Mouse (Mus musculus): Measurements from ENCODE around the gene Tex37. TPM values are rescaled to one million over a fixed set of nuclear protein-coding genes. Genes with fewer than 3 reads are reported as not detected.

The Tex37 gene
- polyA plus RNA-seq, 1 experiment from 2014 or later: not detected

GRCm38 (mm10) chr6:70880714-70881304, 37.9 kb downstream of the Tex37 start:
- 14% methylated on average over 5 of the region's 5 CpGs for WGBS
- Histone ChIP-seq H3K27ac (no peak overlapping the region), H3K27me3 (no peaks in the 10 kb centered on the region), H3K4me1 (no peaks in the 10 kb centered on the region), H3K9ac (no peak overlapping the region), H3K4me3 (no peak overlapping the region), H3K9me3 (no peaks in the 10 kb centered on the region), H3K4me2 (replicated peaks) (no peak overlapping the region), H3K36me3 (peaks cover 37% of the 10 kb centered on the region)
- no peak for ATAC-seq (ENCODE audit: insufficient number of reproducible peaks, insufficient read depth, low FRiP score, low TSS enrichment)

- ATAC-seq (ENCODE audit: insufficient number of reproducible peaks, insufficient read depth, low FRiP score, low TSS enrichment): no peak
- Histone ChIP-seq H3K4me2 (replicated peaks) (no peak overlapping the region), H3K36me3 (peaks cover 8% of the 10 kb centered on the region; the same call in 1 of the 2 replicates), H3K9me3 (no peaks in the 10 kb centered on the region), H3K4me1 (peaks cover 5% of the 10 kb centered on the region; the same call in 1 of the 2 replicates), H3K27ac (no peak overlapping the region), H3K27me3 (no peaks in the 10 kb centered on the region), H3K9ac (no peak overlapping the region), H3K4me3 (no peak overlapping the region)
- WGBS: 97% methylated on average over 1 of the region's 1 CpGs
Measured at GRCm38 (mm10) chr6:70875017-70875416, 43.7 kb downstream of the Tex37 start.

DNA sequence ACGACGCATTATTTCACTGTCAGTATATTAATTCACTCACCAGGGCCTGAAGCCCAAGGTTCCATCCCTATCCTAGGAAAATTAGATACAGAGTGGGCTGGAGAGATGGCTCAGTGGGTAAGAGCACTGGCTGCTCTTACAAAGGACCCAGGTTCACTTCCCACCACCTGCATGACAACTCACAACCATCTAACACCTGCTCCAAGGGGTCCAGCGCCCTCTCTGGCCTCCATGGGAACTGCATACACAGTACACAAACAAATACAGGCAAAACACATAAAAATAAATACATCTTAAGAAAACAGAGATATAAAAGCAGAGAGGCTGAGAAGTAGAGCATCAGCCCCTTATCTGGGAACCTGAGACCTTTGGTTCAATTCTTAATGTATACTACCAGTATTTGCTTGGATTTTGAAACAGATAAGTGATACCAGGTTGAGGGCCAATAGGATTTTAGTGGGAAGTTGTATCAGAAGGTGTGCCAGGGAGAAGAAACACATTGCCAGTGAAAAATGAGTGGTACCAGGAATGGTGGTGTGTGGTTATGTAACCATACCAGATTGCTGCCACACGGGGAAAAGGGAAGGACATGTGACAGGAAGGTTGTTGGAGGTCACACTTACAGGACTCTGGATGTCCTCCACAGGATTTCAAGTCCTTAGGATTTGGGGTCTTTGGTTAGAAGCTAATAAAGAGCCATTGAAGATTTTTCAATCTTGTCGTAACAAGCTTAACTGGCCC, 44.5 kb downstream of the Tex37 start:
- WGBS: 79% methylated on average over 5 of the region's 5 CpGs
- Histone ChIP-seq H3K36me3 (peaks cover under 1% of the 10 kb centered on the region; the same call in 1 of the 2 replicates), H3K4me1 (peaks cover 5% of the 10 kb centered on the region; the same call in 1 of the 2 replicates)

DNA sequence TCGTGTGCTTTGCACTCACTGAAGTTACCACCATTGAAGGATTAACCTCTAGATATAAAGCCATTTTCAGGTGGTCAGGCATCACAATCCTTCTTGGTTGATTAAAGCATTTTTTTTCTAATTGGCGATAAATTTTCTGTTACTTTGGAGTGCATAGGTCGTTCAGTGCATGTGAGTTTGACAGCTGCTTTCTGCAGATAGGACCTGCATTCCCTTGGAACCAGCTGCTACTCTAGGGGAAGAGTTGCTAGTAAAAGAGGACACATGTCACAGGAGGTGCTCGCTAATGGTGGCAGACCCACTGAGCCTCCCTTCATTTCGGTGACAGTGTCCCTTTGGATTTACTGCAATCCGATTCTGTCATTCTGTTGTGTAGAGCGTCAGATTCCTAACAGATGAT, 46.2 kb downstream of the Tex37 start:
- Histone ChIP-seq H3K27ac (no peak overlapping the region), H3K27me3 (no peaks in the 10 kb centered on the region), H3K4me2 (replicated peaks) (no peak overlapping the region), H3K36me3 (no peaks in the 10 kb centered on the region), H3K9ac (no peak overlapping the region), H3K4me3 (no peak overlapping the region), H3K4me1 (peaks cover 5% of the 10 kb centered on the region; the same call in 1 of the 2 replicates), H3K9me3 (no peaks in the 10 kb centered on the region)
- no peak for ATAC-seq (ENCODE audit: insufficient number of reproducible peaks, insufficient read depth, low FRiP score, low TSS enrichment)
- WGBS: 74% methylated on average over 7 of the region's 7 CpGs

More for the DNA sequence above, 44.5 kb downstream of the Tex37 start:
- Histone ChIP-seq H3K27ac (no peak overlapping the region), H3K9me3 (no peaks in the 10 kb centered on the region), H3K9ac (no peak overlapping the region), H3K4me3 (no peak overlapping the region), H3K4me2 (replicated peaks) (no peak overlapping the region), H3K27me3 (no peaks in the 10 kb centered on the region)
- no peak for ATAC-seq (ENCODE audit: insufficient number of reproducible peaks, insufficient read depth, low FRiP score, low TSS enrichment)

DNA sequence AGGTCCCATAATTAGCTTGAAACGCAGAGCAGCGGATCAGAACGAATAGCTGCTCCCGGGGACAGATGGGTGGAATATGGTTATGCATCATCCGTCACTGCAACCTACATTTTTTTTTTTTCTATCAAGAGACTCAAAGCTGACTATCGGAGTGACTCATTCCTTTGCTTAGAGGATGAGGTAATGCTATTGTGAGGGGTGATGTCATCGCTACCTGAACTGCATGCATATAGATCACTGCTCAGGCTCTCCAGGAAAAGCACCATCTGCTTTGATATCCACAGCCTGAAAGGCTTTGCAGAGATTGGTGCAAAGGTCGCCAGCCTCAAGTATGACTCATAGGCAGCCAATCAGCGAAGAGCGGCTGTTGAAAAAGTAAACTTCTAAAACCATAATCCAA, 46.6 kb downstream of the Tex37 start:
- Histone ChIP-seq H3K4me3 (no peak overlapping the region), H3K27me3 (no peaks in the 10 kb centered on the region), H3K9ac (no peak overlapping the region), H3K9me3 (no peaks in the 10 kb centered on the region), H3K4me2 (replicated peaks) (no peak overlapping the region), H3K27ac (no peak overlapping the region), H3K36me3 (no peaks in the 10 kb centered on the region), H3K4me1 (peaks cover 5% of the 10 kb centered on the region; the same call in 1 of the 2 replicates)
- ATAC-seq (ENCODE audit: insufficient number of reproducible peaks, insufficient read depth, low FRiP score, low TSS enrichment): no peak
- 79% methylated on average over 10 of the region's 10 CpGs for WGBS

DNA sequence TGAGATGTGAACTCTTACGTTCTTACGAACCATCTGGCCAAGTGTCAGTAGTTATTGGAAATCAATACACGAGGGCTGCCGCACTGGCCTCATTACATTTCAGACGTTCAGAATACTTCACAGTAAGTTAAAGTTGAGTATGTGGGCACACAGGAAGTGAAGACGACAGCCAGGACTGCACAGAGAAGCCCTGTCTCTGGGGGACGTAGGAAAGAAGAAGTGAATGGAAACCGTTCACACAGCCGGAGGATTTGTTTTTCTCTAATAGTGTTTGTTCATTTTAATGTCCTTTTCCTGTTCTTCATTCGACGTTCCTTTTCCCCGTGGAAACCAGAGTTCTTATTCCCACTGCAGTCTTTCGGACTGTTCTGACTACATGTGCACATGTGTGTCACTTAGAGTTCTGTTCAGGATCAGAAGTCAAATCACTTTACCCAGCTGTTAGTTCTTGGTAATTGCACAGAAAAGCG, 47.2 kb downstream of the Tex37 start:
- Histone ChIP-seq H3K4me2 (replicated peaks) (no peak overlapping the region), H3K9ac (no peak overlapping the region), H3K4me1 (peaks cover 5% of the 10 kb centered on the region; the same call in 1 of the 2 replicates), H3K27me3 (no peaks in the 10 kb centered on the region), H3K36me3 (no peaks in the 10 kb centered on the region), H3K4me3 (no peak overlapping the region), H3K27ac (no peak overlapping the region), H3K9me3 (no peaks in the 10 kb centered on the region)
- no peak for ATAC-seq (ENCODE audit: insufficient number of reproducible peaks, insufficient read depth, low FRiP score, low TSS enrichment)
- 57% methylated on average over 14 of the region's 14 CpGs for WGBS

GRCm38 (mm10) chr6:70867297-70867696, 51.4 kb downstream of the Tex37 start:
- H3K9me3 ChIP-seq: no peaks in the 10 kb centered on the region
- ATAC-seq (ENCODE audit: insufficient number of reproducible peaks, insufficient read depth, low FRiP score, low TSS enrichment): 0 out of 2 replicates have a peak, but pooled peaks have one; percentile 28
- no peaks in the 10 kb centered on the region for H3K36me3 ChIP-seq
- 94% methylated on average over 7 of the region's 9 CpGs for WGBS
- H3K27ac ChIP-seq: no peak overlapping the region
- peaks cover 5% of the 10 kb centered on the region; the same call in 1 of the 2 replicates for H3K4me1 ChIP-seq
- H3K4me2 ChIP-seq (replicated peaks): no peak overlapping the region
- H3K9ac ChIP-seq: no peak overlapping the region
- no peak overlapping the region for H3K4me3 ChIP-seq
- H3K27me3 ChIP-seq: no peaks in the 10 kb centered on the region

DNA sequence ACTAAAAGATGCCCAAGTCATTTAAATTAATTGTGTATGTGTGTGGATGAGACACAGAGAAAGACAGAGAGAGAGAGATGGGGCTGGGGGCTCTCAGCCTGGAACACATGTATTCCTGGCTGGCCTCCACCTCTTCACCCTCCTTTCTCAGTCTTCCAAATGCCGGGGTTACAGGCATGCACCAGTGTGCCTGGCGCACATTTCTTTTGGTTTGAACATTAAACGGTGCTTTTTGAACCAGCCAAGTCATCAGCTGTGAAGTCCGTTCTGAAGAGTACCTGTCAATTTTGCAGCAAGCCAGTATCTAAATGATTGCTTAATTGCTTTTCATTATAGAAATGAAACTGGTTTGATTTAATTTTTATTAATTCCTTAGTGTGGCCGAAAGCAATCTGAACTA, 52.0 kb downstream of the Tex37 start:
- Histone ChIP-seq H3K4me1 (peaks cover 4% of the 10 kb centered on the region; the same call in 1 of the 2 replicates), H3K4me2 (replicated peaks) (no peak overlapping the region), H3K27me3 (no peaks in the 10 kb centered on the region), H3K4me3 (no peak overlapping the region), H3K36me3 (no peaks in the 10 kb centered on the region), H3K9me3 (no peaks in the 10 kb centered on the region), H3K9ac (no peak overlapping the region), H3K27ac (no peak overlapping the region)
- ATAC-seq (ENCODE audit: insufficient number of reproducible peaks, insufficient read depth, low FRiP score, low TSS enrichment): no peak
- 80% methylated on average over 5 of the region's 5 CpGs for WGBS

DNA sequence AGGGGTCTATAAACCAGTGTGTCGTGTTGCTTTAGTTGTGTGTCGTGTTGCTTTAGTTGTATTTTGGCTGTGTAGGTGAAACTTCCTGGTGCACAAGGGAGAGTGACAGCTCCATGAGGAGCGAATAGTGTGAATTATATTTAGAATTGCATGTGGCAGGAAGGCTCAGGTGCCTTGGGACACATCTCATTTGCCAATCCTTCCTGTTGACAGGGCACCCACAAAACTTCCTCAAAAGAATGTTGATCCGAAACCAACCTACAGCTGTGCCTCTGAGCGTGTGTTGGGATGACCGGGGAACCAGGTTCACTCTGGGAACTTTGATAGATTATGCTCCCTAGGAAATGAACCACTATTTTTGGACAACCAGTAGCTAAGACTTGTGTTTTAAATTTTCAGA, 54.4 kb downstream of the Tex37 start:
- no peak for ATAC-seq (ENCODE audit: insufficient number of reproducible peaks, insufficient read depth, low FRiP score, low TSS enrichment)
- Histone ChIP-seq H3K4me2 (replicated peaks) (no peak overlapping the region), H3K36me3 (peaks cover 3% of the 10 kb centered on the region; the same call in 1 of the 2 replicates), H3K9ac (no peak overlapping the region), H3K4me3 (no peak overlapping the region), H3K9me3 (no peaks in the 10 kb centered on the region), H3K27me3 (no peaks in the 10 kb centered on the region), H3K4me1 (no peaks in the 10 kb centered on the region), H3K27ac (no peak overlapping the region)
- WGBS: 94% methylated on average over 6 of the region's 6 CpGs

Other genes with a start within 250 kb of the Tex37 start
- gene Rpia, start 126.7 kb downstream of the Tex37 start, polyA plus RNA-seq (2016; fragmentation: Nextera tagmentation; extraction: Ambion mirVana): 3.4 and 3.5 TPM in 2 replicates
- 12.8 and 13.5 TPM in 2 replicates for gene Eif2ak3, start 74.4 kb downstream of the Tex37 start, polyA plus RNA-seq (2016; fragmentation: Nextera tagmentation; extraction: Ambion mirVana)
- gene Foxi3, start 37.6 kb upstream of the Tex37 start, polyA plus RNA-seq (2016; fragmentation: Nextera tagmentation; extraction: Ambion mirVana): 1.3 and 1.7 TPM in 2 replicates
- gene Thnsl2, start 225.5 kb upstream of the Tex37 start, polyA plus RNA-seq (2016; fragmentation: Nextera tagmentation; extraction: Ambion mirVana): 4.9 and 5.3 TPM in 2 replicates